Mouse (Mus musculus) kidney, adult 8-10 months (tissue): Measurements from ENCODE around the gene Cyp2b19.
"Not testable (repeated sequence)": the region's sequence is repeated elsewhere in the genome, so short reads cannot be mapped to it uniquely, and the experiment has no call there.

Experiments used
- DNase-seq, 2 experiments: peaks; one replicate each; pipeline ENCODE4 v3.0.0; 2022

Cyp2b19 gene

DNA sequence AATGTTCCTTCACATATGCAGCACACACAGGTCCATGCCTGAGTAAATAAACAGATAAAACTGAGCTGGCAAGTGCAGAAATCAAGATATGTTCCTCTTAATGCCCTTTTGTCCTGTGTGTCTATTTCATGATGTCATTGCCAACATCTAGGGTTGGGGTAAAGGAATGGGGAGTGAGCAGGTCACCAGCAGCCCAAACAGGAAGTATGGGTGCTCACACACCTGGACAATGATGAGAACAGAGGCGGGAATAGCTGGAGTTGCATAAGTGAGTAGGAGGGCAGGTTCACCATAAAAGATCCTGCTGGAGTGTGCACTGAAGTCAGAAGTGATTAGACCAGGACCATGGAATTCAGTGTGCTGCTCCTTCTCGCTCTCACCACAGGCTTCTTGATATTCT is at the start of gene Cyp2b19:
TSS of gene Cyp2b19 (plus strand) at position 301 of the 400 bp plus-strand sequence.
- DNase-seq, result no peak

DNA sequence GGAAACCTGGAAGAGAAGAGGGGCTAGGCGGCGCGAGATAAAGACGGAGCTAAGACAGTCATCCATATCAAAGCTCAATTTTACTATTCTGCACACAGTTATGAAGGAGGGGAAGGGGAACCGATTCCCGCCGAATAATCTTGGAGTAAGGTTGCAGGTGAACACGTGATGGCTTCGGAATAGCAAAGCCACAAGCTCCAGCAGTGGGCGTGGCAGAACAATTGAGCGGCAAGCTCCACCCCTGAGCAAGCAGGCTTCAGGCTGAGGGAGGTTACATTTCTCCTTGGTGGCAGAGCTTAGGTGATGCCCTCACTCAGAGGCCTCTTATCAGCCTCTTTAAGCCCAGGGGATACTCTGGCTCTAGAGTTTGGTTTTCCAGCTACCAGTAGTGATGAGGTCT is 45.9 kb upstream of the Cyp2b19 start:
- no peak for DNase-seq

DNA sequence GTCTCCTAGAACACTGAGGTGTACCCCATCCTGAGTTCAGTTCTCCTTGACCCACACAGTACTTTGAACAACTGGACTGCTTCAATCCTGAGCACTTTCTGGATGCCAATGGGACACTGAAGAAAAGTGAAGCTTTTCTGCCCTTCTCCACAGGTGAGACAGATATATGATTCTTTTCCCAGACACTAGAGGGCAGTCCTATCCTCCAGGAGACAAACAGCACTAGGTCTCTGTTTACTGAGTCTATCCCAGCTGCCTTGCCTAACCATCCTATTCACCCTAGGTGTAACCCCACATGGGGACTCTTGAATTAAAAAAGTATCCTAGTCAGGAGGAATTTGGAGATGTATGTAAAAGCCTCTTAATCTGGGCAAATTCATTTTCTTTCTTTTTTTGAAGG is 18.0 kb upstream of the Cyp2b19 start:
- DNase-seq, result no peak

DNA sequence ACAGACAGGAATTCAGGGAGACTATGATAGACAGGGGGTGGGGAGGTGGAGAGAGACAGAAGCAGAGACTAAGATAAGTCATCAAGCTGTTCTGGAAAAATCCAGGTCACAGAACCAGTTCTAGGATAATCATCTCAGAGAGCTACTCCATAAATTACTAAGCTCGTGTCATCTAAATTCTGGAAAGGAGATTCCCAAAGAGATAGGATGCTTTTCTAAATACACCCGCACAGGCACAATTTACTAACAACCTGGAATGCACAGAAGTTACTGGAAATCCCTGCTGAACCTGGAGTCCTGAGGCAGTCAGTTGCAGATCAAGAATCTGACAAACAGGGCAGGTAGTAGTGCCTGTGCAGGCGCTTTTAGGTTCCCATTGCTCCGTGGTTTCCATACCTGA is 13.0 kb upstream of the Cyp2b19 start:
- no peak for DNase-seq

DNA sequence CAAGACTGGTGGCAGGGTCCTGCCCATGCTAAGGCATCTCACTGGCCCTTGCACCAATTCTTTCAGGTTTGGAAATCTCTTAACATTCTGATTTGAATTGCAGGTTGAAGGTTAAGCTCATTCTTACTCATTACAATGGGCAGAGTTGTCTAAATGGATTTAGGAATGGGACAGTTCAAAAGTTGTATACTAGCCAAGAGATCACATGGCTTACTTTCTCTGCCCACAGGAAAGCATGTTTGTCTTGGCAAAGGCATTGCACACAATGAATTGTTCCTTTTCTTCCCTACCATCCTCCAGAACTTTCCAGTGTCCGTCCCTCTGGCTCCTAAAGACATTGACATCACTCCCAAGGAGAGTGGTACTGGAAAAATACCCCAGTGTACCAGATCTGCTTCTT is 11.5 kb upstream of the Cyp2b19 start:
- DNase-seq, result peak in 1 of 2 experiments; percentile 5

DNA sequence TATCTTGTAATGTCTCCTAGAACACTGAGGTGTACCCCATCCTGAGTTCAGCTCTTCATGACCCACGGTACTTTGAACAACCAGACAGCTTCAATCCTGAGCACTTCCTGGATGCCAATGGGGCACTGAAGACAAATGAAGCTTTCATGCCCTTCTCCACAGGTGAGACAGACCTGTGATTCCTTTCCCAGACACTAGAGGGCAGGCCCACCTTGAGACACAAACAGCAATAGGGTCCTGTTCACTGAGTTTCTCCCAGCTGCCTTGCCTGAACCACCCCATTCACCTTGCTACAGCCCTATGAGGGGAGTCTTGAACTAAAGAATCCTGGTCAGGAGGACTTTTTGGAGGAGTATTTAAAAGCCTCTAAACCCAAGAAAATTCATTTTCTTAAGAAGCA is 10.1 kb downstream of the Cyp2b19 start:
- peak in 1 of 2 experiments; percentile 57 for DNase-seq

DNA sequence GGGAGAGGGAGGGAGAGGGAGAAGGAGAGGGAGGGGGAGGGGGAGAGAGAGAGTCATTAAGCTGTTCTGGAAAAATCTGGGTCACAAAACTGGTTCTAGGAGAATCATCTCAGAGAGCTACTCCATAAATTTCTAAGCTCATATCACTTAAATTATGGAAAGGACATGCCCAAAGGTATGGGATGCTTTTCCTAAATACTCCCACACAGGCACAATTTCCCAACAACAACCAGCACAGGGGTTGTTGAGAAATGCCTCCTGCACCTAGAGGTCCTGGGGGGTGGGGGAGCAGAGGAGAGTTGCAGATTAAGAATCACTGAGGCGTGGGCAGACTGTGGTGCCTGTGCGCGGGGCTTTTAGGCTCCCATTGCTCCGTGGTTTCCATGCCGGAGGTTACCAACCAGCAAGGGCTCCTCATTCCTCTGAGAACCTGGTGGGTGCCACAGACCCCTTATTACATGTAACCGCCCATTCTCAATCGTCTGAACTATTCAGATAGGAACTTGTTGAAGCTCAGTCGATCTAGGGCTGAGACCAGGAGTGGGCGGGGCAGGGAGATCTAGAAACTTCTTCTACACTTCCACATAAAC is 13.0 kb downstream of the Cyp2b19 start:
- DNase-seq, result no peak

DNA sequence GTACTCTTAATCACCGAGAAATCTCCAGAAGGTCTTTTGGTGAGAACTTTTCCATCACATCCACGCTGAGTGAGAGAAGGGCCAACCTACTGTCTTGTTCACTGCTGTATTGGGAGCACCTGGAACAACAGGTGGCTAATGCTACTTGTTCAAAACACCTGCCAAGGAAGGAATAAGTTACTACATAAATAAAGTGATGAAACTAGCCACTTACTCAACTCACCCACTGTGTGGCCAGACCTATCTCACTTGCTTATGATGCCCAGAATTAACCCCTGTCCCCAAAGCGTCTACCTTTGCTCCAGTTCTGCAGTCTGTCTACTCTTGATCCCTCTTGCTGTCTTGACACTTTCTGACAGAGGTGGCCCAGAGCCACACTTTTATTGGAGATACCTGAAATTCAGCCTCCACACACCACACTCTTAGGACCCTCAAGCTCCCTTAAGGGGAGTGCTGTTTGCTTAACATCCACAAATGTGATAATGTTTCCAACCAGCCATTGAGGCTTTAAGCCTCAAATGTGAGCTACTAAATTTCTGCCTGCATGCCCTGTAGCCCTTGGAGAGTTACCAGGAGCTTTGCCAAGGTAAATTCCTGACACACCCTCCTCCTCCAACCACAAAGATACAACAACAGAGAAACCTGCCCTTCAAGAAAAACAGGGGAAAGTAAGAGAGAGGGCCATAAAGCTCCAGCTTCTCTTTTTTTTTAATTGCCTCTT is 16.1 kb downstream of the Cyp2b19 start:
- DNase-seq, result no peak

DNA sequence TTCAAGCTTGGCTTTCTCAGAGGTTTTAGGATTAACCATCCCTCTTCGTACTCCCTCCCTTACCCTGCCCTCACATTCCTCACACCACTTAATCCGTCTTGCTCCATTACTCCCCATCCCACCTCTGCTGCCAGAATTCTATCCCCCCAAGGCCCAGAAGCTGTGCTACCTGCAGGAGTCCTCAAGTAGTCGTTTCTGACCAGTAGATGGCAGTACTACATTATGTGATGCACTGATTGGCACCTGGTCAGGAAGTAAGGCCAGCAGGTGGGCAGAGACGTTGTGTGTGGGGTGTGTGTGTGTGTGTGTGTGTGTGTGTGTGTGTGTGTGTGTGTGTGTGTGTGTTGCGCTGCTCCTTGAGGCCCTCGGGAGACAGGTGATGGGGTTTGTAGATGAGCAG is 18.9 kb downstream of the Cyp2b19 start:
- DNase-seq, result peak; percentile 17 to 43

DNA sequence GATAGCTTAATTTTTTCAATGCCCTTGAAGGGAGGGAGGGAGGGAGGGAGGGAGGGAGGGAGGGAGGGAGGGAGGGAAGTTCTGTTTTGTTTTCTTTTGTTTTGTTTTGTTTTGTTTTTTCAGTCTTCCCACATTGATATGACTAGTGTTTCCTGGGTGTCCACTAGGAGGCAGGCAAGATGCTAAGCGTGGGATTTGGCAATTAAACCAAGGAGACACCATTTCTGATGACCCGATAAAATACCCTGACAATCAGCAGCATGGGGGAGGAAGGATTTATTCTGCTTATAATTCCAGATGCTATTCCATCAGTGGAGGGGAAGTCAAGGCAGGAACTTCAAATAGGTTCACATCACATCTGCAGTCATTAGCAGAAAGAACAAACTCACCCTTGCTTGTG is 20.9 kb downstream of the Cyp2b19 start:
- DNase-seq, result peak in 1 of 2 experiments; percentile 16

DNA sequence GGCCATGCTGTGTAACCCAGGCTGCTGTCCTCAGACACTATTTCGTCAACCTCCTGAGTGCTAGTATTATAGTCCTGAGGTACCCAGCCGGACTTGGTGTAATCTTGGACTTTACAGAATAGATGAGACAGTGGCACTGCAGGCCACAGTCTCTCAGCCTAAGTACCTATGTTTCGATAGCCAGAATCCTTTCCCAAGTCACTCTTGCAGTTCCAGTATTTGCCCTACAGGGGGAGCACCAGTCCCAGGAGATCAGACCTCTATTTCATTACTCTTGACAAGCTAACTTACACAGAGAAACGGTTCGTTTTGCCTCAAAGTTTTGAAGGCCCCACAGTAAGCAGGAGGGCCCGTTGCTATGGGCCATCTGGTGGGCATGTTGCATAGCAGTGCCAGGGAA is 21.5 kb downstream of the Cyp2b19 start:
- DNase-seq, result peak; percentile 68 to 79

DNA sequence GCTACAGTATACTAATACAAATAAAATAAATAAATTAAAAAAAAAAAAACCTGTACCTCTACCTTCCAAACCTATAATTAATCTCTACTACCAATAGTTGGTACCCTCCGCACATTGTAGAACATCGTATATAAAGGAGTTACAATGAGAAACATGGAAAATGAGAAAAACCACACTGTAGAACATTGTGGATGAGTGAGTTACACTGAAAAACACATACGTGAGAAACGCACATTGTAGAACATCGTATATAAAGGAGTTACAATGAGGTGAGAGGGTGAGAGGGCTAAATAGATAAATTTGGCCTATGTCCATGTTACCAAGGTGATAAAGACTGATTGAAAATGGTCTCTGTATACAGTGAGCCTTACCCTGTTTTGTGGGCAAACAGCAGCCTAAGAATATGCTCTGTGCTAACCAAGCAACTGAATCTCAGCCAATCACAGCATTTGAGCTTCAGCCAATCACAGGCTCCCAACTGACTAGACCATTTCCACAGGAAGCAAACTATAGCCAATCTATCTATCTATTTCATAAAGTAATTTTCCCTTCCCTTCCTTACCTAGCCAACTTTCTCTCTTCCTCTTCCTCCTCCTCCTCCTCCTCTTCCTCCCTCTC is 23.0 kb downstream of the Cyp2b19 start:
- DNase-seq, result no peak

DNA sequence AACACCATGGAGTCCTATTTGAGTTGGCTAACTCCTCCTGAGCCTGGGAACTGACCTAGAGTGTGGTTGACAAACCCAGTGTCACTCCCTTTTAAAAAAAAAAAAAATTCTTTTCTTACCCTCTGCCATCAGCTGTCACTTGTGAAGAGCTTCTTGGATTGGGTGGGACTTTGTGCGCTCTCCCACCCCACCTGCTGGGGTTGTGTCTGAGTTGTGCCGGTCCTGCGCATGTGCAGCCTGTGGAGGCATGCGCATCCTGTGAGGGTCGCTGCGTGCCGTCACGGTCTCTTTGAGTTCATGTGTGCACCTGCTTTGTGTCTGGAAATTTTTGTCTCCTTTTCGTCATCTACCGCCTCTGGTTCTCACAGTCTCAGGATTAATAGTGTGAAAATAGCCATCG is 23.6 kb downstream of the Cyp2b19 start:
- DNase-seq, result no peak

DNA sequence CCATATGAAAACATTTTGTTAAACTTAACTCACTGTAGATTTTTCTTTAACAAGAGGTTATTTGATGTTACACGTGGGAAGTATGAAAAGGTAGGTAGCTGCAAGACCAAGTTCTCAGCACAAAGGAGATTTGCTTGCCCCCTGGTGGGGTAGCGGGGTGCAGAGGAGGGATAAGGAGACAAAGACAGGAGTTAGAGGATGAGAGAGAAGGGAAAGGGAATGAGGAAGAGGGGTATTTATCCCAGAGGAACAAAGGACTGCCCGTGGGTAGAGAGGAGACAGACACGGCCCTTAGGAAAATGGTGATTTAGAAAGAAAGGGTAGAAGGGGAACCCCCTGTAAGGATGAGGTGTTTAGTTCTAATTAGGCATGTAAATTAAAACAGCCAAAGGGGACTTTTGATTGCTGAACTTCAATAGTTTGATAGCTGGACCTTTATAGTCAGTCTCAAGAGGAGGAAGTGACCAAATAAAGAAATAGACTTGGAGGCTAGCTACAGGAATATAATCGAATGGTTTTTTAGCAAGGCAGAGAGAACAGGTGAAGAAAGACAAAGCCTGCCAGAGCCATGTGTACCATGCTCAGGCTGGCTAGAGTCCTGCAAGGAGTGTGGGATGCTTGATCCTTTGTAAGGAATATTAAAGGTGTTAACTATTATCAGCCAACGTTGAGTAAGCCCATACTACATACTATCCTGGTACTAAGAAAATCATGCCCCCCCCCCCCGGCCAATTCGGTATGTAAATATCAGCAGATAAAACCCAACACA is 24.2 kb downstream of the Cyp2b19 start:
- no peak for DNase-seq

DNA sequence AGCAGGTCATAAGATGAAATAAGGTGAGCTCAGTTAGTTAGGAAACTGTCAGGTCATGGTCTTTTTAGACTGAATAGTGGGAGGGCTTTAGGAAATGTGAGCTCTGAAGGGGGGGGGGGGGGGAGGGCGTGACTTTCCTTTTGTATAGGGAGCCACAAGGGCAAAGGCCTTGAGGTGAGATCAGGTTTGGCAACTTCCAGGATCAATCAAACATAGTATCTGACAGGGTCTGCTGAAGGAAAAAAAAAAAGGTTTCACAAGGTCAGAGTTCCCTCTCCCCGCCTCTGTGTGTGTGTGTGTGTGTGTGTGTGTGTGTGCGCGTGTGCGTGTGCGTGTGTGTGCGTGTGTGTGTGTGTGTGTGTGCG is 24.8 kb downstream of the Cyp2b19 start:
- no peak for DNase-seq

DNA sequence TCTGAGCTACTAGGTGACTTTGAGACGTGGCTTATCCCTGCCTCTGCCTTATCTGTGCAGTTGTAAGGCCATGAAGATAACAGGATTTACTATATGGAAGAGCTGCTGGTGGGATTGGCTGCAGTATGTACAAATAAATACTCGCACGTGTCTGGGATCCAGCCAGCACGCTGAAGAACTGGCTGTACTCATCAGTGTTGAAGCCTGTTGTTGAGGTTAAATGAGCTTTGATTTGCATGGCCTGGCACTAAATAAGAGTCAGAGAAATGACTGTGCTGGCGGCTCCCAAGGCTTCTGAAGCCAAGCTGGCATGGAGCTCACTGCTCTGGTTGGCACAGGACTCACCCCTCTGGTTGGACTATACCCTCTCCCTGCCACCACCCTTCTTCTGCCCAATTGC is 26.2 kb downstream of the Cyp2b19 start:
- DNase-seq, result peak; percentile 92 to 94

DNA sequence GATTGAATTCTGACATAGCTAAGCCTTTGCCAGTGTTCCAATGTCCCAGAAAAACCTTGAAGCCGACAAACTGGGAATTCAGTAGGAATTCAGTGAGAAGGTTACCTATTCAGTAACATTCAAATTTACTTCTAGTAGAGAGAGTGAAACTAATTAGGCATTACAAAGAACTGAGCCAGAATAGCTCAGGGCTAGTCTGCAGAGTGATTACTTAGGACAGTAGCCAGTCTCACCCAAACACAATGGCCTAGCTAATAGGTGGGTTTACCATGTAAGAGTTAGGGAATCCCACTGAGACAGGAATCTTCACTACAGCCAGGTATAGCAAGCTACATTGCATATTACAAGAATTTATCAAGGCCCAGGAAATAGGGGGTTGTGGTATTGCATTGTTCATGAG is 29.1 kb downstream of the Cyp2b19 start:
- not testable (repeated sequence) for DNase-seq

DNA sequence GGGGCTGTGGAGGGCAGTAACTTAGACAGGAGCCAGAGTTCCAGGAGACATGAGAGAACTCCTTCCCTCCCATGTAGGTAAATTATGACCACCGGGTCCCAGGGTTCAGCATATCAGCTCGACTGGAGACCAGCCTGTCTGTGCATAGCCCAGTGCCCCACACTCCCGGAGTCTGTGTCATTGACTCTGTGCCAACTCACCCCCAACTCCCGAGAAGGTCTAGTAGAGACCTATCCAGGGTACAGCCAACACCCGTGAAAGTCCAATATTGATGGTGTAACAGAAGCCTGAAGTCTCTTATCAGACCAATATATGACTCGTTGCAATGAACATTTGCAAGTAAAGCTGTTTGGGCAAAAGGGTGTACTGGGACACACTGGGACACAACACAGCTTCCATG is 33.0 kb downstream of the Cyp2b19 start:
- DNase-seq, result no peak

DNA sequence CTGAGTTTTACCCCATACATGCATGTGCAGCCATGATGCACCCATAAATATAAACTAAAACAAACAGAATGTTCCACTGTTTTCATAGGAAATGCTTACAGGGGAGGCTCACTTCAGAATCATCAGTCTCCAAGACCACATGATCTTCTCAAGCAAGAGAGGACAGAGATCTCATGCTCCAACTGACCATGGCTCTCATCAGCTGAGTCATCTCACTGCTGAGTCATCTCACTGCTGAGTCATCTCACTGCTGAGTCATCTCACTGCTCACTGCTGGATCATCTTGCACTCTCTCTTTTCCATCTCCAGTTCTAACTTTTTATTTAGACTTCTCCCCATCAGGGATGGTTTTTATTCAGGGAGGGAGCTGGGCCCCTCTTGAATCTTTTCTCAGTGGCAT is 43.2 kb downstream of the Cyp2b19 start:
- no peak for DNase-seq

DNA sequence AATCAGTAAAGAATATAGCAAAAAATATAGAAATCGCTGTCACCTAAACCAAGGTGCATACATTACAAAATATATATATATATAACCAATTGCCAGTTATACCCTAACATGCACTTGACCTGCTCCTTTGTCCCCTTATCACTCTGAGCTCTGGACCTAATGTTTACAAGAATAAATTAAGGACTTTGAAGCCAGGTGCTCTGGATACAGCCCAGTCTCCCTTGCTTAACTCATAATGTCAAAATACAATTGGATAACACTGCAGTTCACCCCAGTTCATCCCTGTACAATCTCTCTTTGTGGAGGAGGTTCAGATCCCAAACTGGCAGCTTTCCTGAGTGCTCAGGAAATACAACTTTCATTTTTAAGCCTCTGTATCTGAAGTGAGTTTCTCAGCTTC is 44.1 kb downstream of the Cyp2b19 start:
- no peak for DNase-seq

DNA sequence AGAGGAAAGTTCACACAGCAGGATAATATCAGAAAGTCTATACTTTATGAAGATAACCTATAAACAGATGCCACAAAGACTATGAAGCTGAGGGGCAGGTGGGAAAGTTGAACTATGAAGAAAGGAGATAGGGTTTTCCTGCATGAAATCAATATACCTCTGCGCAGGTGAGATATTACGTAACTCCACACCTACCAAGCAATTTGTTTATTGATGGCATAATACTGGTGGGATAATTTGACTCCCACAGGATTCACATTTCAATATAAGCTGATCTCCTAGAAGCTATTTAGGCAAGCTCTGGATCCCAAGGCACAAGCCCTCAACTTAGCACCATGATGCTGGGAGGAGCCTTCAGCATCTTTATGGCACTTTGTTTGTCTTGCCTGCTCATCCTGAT is 51.6 kb downstream of the Cyp2b19 start, which contains the start of gene Cyp2g1:
TSS of gene Cyp2g1 (plus strand) at position 301 of the 400 bp plus-strand sequence.
- no peak for DNase-seq
